Mouse (Mus musculus): ENCODE measurements around the gene Sun2. TPM values are rescaled to one million over a fixed set of nuclear protein-coding genes. Genes with fewer than 3 reads are reported as not detected.

The Sun2 gene
- 5.4 and 6.0 TPM in 2 replicates for polyA plus RNA-seq (2015; fragmentation: Nextera tagmentation; extraction: Ambion mirVana)

GRCm38 (mm10) chr15:79741921-79742705 is at the start of gene Sun2:
TSS of gene Sun2 (minus strand) at chr15:79742536.
- H3K9ac ChIP-seq = peak within 1 kb of the TSS; percentile 89
- peak within 1 kb of the TSS; percentile 93 for H3K4me3 ChIP-seq
- peak within 1 kb of the TSS; percentile 61 for H3K27ac ChIP-seq
- peak within 1 kb of the TSS; percentile 92 for H3K4me2 ChIP-seq
- peaks cover 25% of the 10 kb centered on the region for H3K36me3 ChIP-seq
- no peaks in the 10 kb centered on the region for H3K27me3 ChIP-seq
- H3K4me1 ChIP-seq = peaks cover 50% of the 10 kb centered on the region
- ATAC-seq (ENCODE audit: insufficient number of reproducible peaks, low FRiP score, low TSS enrichment, low read depth) = peak; percentile 87
- no peaks in the 10 kb centered on the region for H3K9me3 ChIP-seq
- WGBS = under 1% methylated on average over 84 of the region's 93 CpGs

- no peak for ATAC-seq (ENCODE audit: insufficient number of reproducible peaks, low FRiP score, low TSS enrichment, low read depth)
- 2% methylated on average over 12 of the region's 12 CpGs for WGBS
- peaks cover 27% of the 10 kb centered on the region; the same call in 1 of the 2 replicates for H3K27me3 ChIP-seq
Measured at GRCm38 (mm10) chr15:79791502-79791901, 49.2 kb upstream of the Sun2 start.

GRCm38 (mm10) chr15:79790905-79791304 is 48.6 kb upstream of the Sun2 start:
- no peak overlapping the region for H3K4me2 ChIP-seq
- no peaks in the 10 kb centered on the region for H3K9me3 ChIP-seq
- WGBS = 84% methylated on average over 6 of the region's 6 CpGs
- ATAC-seq (ENCODE audit: insufficient number of reproducible peaks, low FRiP score, low TSS enrichment, low read depth) = no peak
- H3K27me3 ChIP-seq = peaks cover 27% of the 10 kb centered on the region; the same call in 1 of the 2 replicates
- H3K27ac ChIP-seq = no peak overlapping the region
- H3K4me1 ChIP-seq = no peaks in the 10 kb centered on the region
- no peaks in the 10 kb centered on the region for H3K36me3 ChIP-seq
- H3K9ac ChIP-seq = no peak overlapping the region
- H3K4me3 ChIP-seq = no peak overlapping the region

More at GRCm38 (mm10) chr15:79791502-79791901, 49.2 kb upstream of the Sun2 start:
- Histone ChIP-seq H3K9ac (no peak overlapping the region), H3K4me3 (no peak overlapping the region), H3K4me1 (no peaks in the 10 kb centered on the region), H3K4me2 (no peak overlapping the region), H3K9me3 (no peaks in the 10 kb centered on the region), H3K36me3 (no peaks in the 10 kb centered on the region), H3K27ac (no peak overlapping the region)

GRCm38 (mm10) chr15:79790111-79790510 is 47.8 kb upstream of the Sun2 start:
- H3K4me3 ChIP-seq = no peak overlapping the region
- WGBS = 46% methylated on average over 8 of the region's 8 CpGs
- H3K27me3 ChIP-seq = peaks cover 27% of the 10 kb centered on the region; the same call in 1 of the 2 replicates
- no peaks in the 10 kb centered on the region for H3K36me3 ChIP-seq
- H3K4me2 ChIP-seq = no peak overlapping the region
- H3K9ac ChIP-seq = no peak overlapping the region
- H3K4me1 ChIP-seq = no peaks in the 10 kb centered on the region
- H3K9me3 ChIP-seq = no peaks in the 10 kb centered on the region
- no peak overlapping the region for H3K27ac ChIP-seq
- no peak for ATAC-seq (ENCODE audit: insufficient number of reproducible peaks, low FRiP score, low TSS enrichment, low read depth)

GRCm38 (mm10) chr15:79787815-79788214 is 45.5 kb upstream of the Sun2 start:
- Histone ChIP-seq H3K4me2 (no peak overlapping the region), H3K27me3 (peaks cover 18% of the 10 kb centered on the region; the same call in 1 of the 2 replicates), H3K4me3 (no peak overlapping the region), H3K27ac (no peak overlapping the region), H3K9me3 (no peaks in the 10 kb centered on the region), H3K4me1 (no peaks in the 10 kb centered on the region), H3K36me3 (no peaks in the 10 kb centered on the region), H3K9ac (no peak overlapping the region)
- 62% methylated on average over 8 of the region's 8 CpGs for WGBS
- ATAC-seq (ENCODE audit: insufficient number of reproducible peaks, low FRiP score, low TSS enrichment, low read depth) = no peak

- Histone ChIP-seq H3K27ac (no peak overlapping the region), H3K4me1 (no peaks in the 10 kb centered on the region), H3K27me3 (peaks cover 11% of the 10 kb centered on the region; the same call in 1 of the 2 replicates), H3K9ac (no peak overlapping the region), H3K4me2 (no peak overlapping the region), H3K36me3 (no peaks in the 10 kb centered on the region), H3K4me3 (no peak overlapping the region), H3K9me3 (no peaks in the 10 kb centered on the region)
- 57% methylated on average over 1 of the region's 1 CpGs for WGBS
- no peak for ATAC-seq (ENCODE audit: insufficient number of reproducible peaks, low FRiP score, low TSS enrichment, low read depth)
Measured at GRCm38 (mm10) chr15:79785056-79785455, 42.7 kb upstream of the Sun2 start.

- H3K9me3 ChIP-seq = no peaks in the 10 kb centered on the region
- H3K4me3 ChIP-seq = no peak within 1 kb of the TSS
- no peak within 1 kb of the TSS for H3K9ac ChIP-seq
- ATAC-seq (ENCODE audit: insufficient number of reproducible peaks, low FRiP score, low TSS enrichment, low read depth) = no peak
- no peak within 1 kb of the TSS for H3K4me2 ChIP-seq
- H3K27me3 ChIP-seq = no peaks in the 10 kb centered on the region
- no peak within 1 kb of the TSS for H3K27ac ChIP-seq
- H3K36me3 ChIP-seq = no peaks in the 10 kb centered on the region
- H3K4me1 ChIP-seq = peaks cover 18% of the 10 kb centered on the region
Measured at GRCm38 (mm10) chr15:79777749-79778148, 35.4 kb upstream of the Sun2 start, which contains the start of gene Dnal4. TSS of gene Dnal4 (minus strand) at chr15:79777849.

GRCm38 (mm10) chr15:79775662-79776061 is 33.3 kb upstream of the Sun2 start:
- H3K9ac ChIP-seq = no peak overlapping the region
- WGBS = 72% methylated on average over 7 of the region's 7 CpGs

GRCm38 (mm10) chr15:79774117-79775027 is 32.0 kb upstream of the Sun2 start:
- H3K27me3 ChIP-seq = no peaks in the 10 kb centered on the region
- H3K4me3 ChIP-seq = peak overlapping the region; percentile 95
- H3K4me1 ChIP-seq = peaks cover 31% of the 10 kb centered on the region
- peak; percentile 95 for ATAC-seq (ENCODE audit: insufficient number of reproducible peaks, low FRiP score, low TSS enrichment, low read depth)
- H3K36me3 ChIP-seq = no peaks in the 10 kb centered on the region
- H3K9me3 ChIP-seq = no peaks in the 10 kb centered on the region
- peak overlapping the region; percentile 66 for H3K9ac ChIP-seq
- H3K4me2 ChIP-seq = peak overlapping the region; percentile 66
- WGBS = under 1% methylated on average over 50 of the region's 50 CpGs
- peak overlapping the region; percentile 82 for H3K27ac ChIP-seq

More at GRCm38 (mm10) chr15:79775662-79776061, 33.3 kb upstream of the Sun2 start:
- H3K27me3 ChIP-seq = no peaks in the 10 kb centered on the region
- H3K27ac ChIP-seq = no peak overlapping the region
- no peaks in the 10 kb centered on the region for H3K36me3 ChIP-seq
- H3K4me1 ChIP-seq = peaks cover 28% of the 10 kb centered on the region
- no peaks in the 10 kb centered on the region for H3K9me3 ChIP-seq
- no peak for ATAC-seq (ENCODE audit: insufficient number of reproducible peaks, low FRiP score, low TSS enrichment, low read depth)
- no peak overlapping the region for H3K4me2 ChIP-seq
- H3K4me3 ChIP-seq = no peak overlapping the region

- H3K4me3 ChIP-seq = no peak overlapping the region
- ATAC-seq (ENCODE audit: insufficient number of reproducible peaks, low FRiP score, low TSS enrichment, low read depth) = no peak
- peaks cover 43% of the 10 kb centered on the region for H3K4me1 ChIP-seq
- H3K9ac ChIP-seq = no peak overlapping the region
- H3K4me2 ChIP-seq = no peak overlapping the region
- no peaks in the 10 kb centered on the region for H3K27me3 ChIP-seq
- 51% methylated on average over 21 of the region's 21 CpGs for WGBS
- H3K36me3 ChIP-seq = no peaks in the 10 kb centered on the region
- H3K9me3 ChIP-seq = no peaks in the 10 kb centered on the region
- H3K27ac ChIP-seq = no peak overlapping the region
Measured at GRCm38 (mm10) chr15:79770629-79771240, 28.4 kb upstream of the Sun2 start.

- no peak overlapping the region for H3K9ac ChIP-seq
- 71% methylated on average over 6 of the region's 6 CpGs for WGBS
- no peak overlapping the region for H3K4me2 ChIP-seq
- no peaks in the 10 kb centered on the region for H3K9me3 ChIP-seq
- no peak for ATAC-seq (ENCODE audit: insufficient number of reproducible peaks, low FRiP score, low TSS enrichment, low read depth)
- peaks cover 45% of the 10 kb centered on the region for H3K4me1 ChIP-seq
- no peak overlapping the region for H3K27ac ChIP-seq
- peaks cover 10% of the 10 kb centered on the region; the same call in 1 of the 2 replicates for H3K36me3 ChIP-seq
- no peak overlapping the region for H3K4me3 ChIP-seq
- H3K27me3 ChIP-seq = no peaks in the 10 kb centered on the region
Measured at GRCm38 (mm10) chr15:79768302-79768701, 26.0 kb upstream of the Sun2 start.
